Mouse (Mus musculus) embryonic facial prominence, embryonic 11.5 days (tissue): Measurements from ENCODE around the gene Zfp189. TPM values are rescaled to one million over a fixed set of nuclear protein-coding genes. Genes with fewer than 3 reads are reported as not detected.
"Not testable (repeated sequence)": the region's sequence is repeated elsewhere in the genome, so short reads cannot be mapped to it uniquely, and the experiment has no call there.

Experiments
- ATAC-seq: fragments of 200-750 bp; cut with Nextera tagmentation; replicated peaks from 2 replicates; pipeline ENCODE4 v1.8.0; 2017; ENCODE audit warnings: low read depth; ENCODE audit not compliant: insufficient number of reproducible peaks, low FRiP score, low TSS enrichment
- DNase-seq: peaks from one replicate; pipeline ENCODE4 v3.0.0-alpha.2; 2015; ENCODE audit warnings: low spot score
- H3K27ac ChIP-seq: fragments of 300-500 bp; sonication (generic); replicated peaks from 2 replicates; pipeline ENCODE4 v1.5.1; 2014; ENCODE audit warnings: mild to moderate bottlenecking, low read depth, low read length, control low read depth
- H3K27me3 ChIP-seq: fragments of 300-500 bp; sonication (generic); 2 replicates; pipeline ENCODE4 v1.6.1; 2014; ENCODE audit warnings: mild to moderate bottlenecking, low read length, moderate library complexity, mixed read lengths; ENCODE audit not compliant: control insufficient read depth, insufficient read depth
- H3K36me3 ChIP-seq: fragments of 300-500 bp; sonication (generic); replicated peaks from 2 replicates; pipeline ENCODE4 v1.6.1; 2014; ENCODE audit warnings: low read depth, mild to moderate bottlenecking, low read length, moderate library complexity, mixed read lengths; ENCODE audit not compliant: control insufficient read depth, insufficient read depth
- H3K4me1 ChIP-seq: fragments of 300-500 bp; sonication (generic); 2 replicates; pipeline ENCODE4 v1.6.1; 2014; ENCODE audit warnings: low read length, mixed read lengths; ENCODE audit not compliant: control insufficient read depth, insufficient read depth
- H3K4me2 ChIP-seq: fragments of 300-500 bp; sonication (generic); 2 replicates; pipeline ENCODE4 v1.6.1; 2014; ENCODE audit warnings: low read depth, mild to moderate bottlenecking, control low read depth, low read length, moderate library complexity
- H3K4me3 ChIP-seq: fragments of 300-500 bp; sonication (generic); 2 replicates; pipeline ENCODE4 v1.5.1; 2014; ENCODE audit warnings: low read depth, low read length, control low read depth
- H3K9ac ChIP-seq: fragments of 300-500 bp; sonication (generic); replicated peaks from 2 replicates; pipeline ENCODE4 v1.6.1; 2014; ENCODE audit warnings: mild to moderate bottlenecking, control low read depth, low read length
- H3K9me3 ChIP-seq: fragments of 300-500 bp; sonication (generic); replicated peaks from 2 replicates; pipeline ENCODE4 v1.6.1; 2016; ENCODE audit warnings: mild to moderate bottlenecking, low read length, inconsistent platforms, mixed read lengths; ENCODE audit not compliant: control insufficient read depth
- WGBS: fragments of 180-500 bp; shearing (Covaris S2); extraction: QIAGEN DNeasy Blood & Tissue Kit; methylation state at CpG from one replicate; pipeline ENCODE4 v1.1.7; 2014; 5-methylcytosine and 5-hydroxymethylcytosine counted together
- polyA plus RNA-seq: library from polyadenylated mRNA; unstranded; fragments of >200 nt; fragmentation: Nextera tagmentation; extraction: Ambion mirVana; gene quantifications from 2 replicates; pipeline ENCODE4 v1.2.1, GENCODE M21; 2014

Gene Zfp189
- polyA plus RNA-seq, 1 experiment from 2014 or later = 14.9 TPM

GRCm38 (mm10) chr4:49485442-49485841 lies 35.5 kb upstream of the Zfp189 start:
- ATAC-seq (no peak), DNase-seq (no peak)
- Histone ChIP-seq H3K4me3 (no peak overlapping the region), H3K9me3 (no peaks in the 10 kb centered on the region), H3K36me3 (no peaks in the 10 kb centered on the region), H3K27me3 (no peaks in the 10 kb centered on the region), H3K4me2 (no peak overlapping the region), H3K27ac (no peak overlapping the region), H3K4me1 (no peaks in the 10 kb centered on the region), H3K9ac (no peak overlapping the region)

- DNase-seq, H3K9ac ChIP-seq, ATAC-seq, H3K4me1 ChIP-seq, H3K36me3 ChIP-seq, H3K27ac ChIP-seq, H3K9me3 ChIP-seq, H3K4me2 ChIP-seq, H3K27me3 ChIP-seq, H3K4me3 ChIP-seq: not testable (repeated sequence)
- WGBS = 77% methylated on average over 3 of the region's 3 CpGs
Observed at GRCm38 (mm10) chr4:49485934-49486650, 34.9 kb upstream of the Zfp189 start.

GRCm38 (mm10) chr4:49503563-49503962 lies 17.4 kb upstream of the Zfp189 start:
- H3K9ac ChIP-seq = no peak overlapping the region
- 87% methylated on average over 1 of the region's 1 CpGs for WGBS
- DNase-seq (no peak), ATAC-seq (no peak)
- no peaks in the 10 kb centered on the region for H3K4me1 ChIP-seq
- H3K27ac ChIP-seq = no peak overlapping the region
- no peaks in the 10 kb centered on the region for H3K36me3 ChIP-seq
- no peaks in the 10 kb centered on the region for H3K27me3 ChIP-seq
- H3K4me2 ChIP-seq = no peak overlapping the region
- no peaks in the 10 kb centered on the region for H3K9me3 ChIP-seq
- H3K4me3 ChIP-seq = no peak overlapping the region

GRCm38 (mm10) chr4:49506386-49506785 lies 14.6 kb upstream of the Zfp189 start, which contains the start of gene Baat:
Gene Baat (minus strand): TSS chr4:49506557.
- Histone ChIP-seq H3K4me2 (no peak within 1 kb of the TSS), H3K36me3 (no peaks in the 10 kb centered on the region), H3K4me3 (no peak within 1 kb of the TSS), H3K9me3 (no peaks in the 10 kb centered on the region), H3K27ac (no peak within 1 kb of the TSS), H3K27me3 (no peaks in the 10 kb centered on the region), H3K4me1 (no peaks in the 10 kb centered on the region), H3K9ac (no peak within 1 kb of the TSS)
- DNase-seq (no peak), ATAC-seq (no peak)
- WGBS = 82% methylated on average over 3 of the region's 3 CpGs

GRCm38 (mm10) chr4:49509183-49509582 lies 11.8 kb upstream of the Zfp189 start:
- H3K27ac ChIP-seq = no peak overlapping the region
- 85% methylated on average over 2 of the region's 2 CpGs for WGBS
- no peaks in the 10 kb centered on the region for H3K4me1 ChIP-seq
- no peaks in the 10 kb centered on the region for H3K27me3 ChIP-seq
- H3K9ac ChIP-seq = no peak overlapping the region
- no peaks in the 10 kb centered on the region for H3K9me3 ChIP-seq
- no peaks in the 10 kb centered on the region; the same call in 1 of the 2 replicates for H3K36me3 ChIP-seq
- no peak overlapping the region for H3K4me3 ChIP-seq
- no peak for ATAC-seq
- DNase-seq = no peak
- no peak overlapping the region for H3K4me2 ChIP-seq

- WGBS = 92% methylated on average over 1 of the region's 1 CpGs
- H3K27ac ChIP-seq, H3K4me3 ChIP-seq, DNase-seq, H3K27me3 ChIP-seq, H3K9me3 ChIP-seq, H3K9ac ChIP-seq, H3K36me3 ChIP-seq, H3K4me1 ChIP-seq, H3K4me2 ChIP-seq, ATAC-seq: not testable (repeated sequence)
Observed at GRCm38 (mm10) chr4:49510236-49510835, 10.6 kb upstream of the Zfp189 start.

- Histone ChIP-seq H3K9ac (no peak overlapping the region), H3K4me2 (no peak overlapping the region)
Observed at GRCm38 (mm10) chr4:49512636-49513035, 8.3 kb upstream of the Zfp189 start.

GRCm38 (mm10) chr4:49514441-49514840 lies 6.5 kb upstream of the Zfp189 start:
- H3K27me3 ChIP-seq = no peaks in the 10 kb centered on the region
- ATAC-seq (no peak), DNase-seq (no peak)
- no peak overlapping the region for H3K27ac ChIP-seq
- no peak overlapping the region for H3K4me3 ChIP-seq
- 94% methylated on average over 6 of the region's 6 CpGs for WGBS
- H3K4me1 ChIP-seq = no peaks in the 10 kb centered on the region
- no peaks in the 10 kb centered on the region for H3K9me3 ChIP-seq
- H3K9ac ChIP-seq = no peak overlapping the region
- H3K36me3 ChIP-seq = no peaks in the 10 kb centered on the region; the same call in 1 of the 2 replicates
- H3K4me2 ChIP-seq = no peak overlapping the region

More at GRCm38 (mm10) chr4:49512636-49513035, 8.3 kb upstream of the Zfp189 start:
- Histone ChIP-seq H3K4me3 (no peak overlapping the region), H3K27me3 (no peaks in the 10 kb centered on the region), H3K36me3 (no peaks in the 10 kb centered on the region; the same call in 1 of the 2 replicates), H3K9me3 (no peaks in the 10 kb centered on the region), H3K27ac (no peak overlapping the region), H3K4me1 (no peaks in the 10 kb centered on the region)
- ATAC-seq = no peak
- peak; percentile 75 for DNase-seq
- 34% methylated on average over 4 of the region's 4 CpGs for WGBS
